Mouse (Mus musculus) heart, embryonic 11.5 days (tissue): Measurements from ENCODE around the gene Ppp1r2. TPM values are rescaled to one million over a fixed set of nuclear protein-coding genes. Genes with fewer than 3 reads are reported as not detected.

Experiments used
- ATAC-seq: fragments of 200-750 bp; cut with Nextera tagmentation; replicated peaks from 2 replicates; pipeline ENCODE4 v1.8.0; 2017; ENCODE audit warnings: moderate library complexity; ENCODE audit not compliant: insufficient number of reproducible peaks, low FRiP score, low TSS enrichment
- H3K27ac ChIP-seq: fragments of 300-500 bp; sonication (generic); 2 replicates; pipeline ENCODE4 v1.5.1; 2014; ENCODE audit warnings: mild to moderate bottlenecking, low read depth, low read length
- H3K27me3 ChIP-seq: fragments of 300-500 bp; sonication (generic); 2 replicates; pipeline ENCODE4 v1.6.1; 2014; ENCODE audit warnings: mild to moderate bottlenecking, low read length, mixed read lengths; ENCODE audit not compliant: control insufficient read depth, insufficient read depth
- H3K36me3 ChIP-seq: fragments of 300-500 bp; sonication (generic); 2 replicates; pipeline ENCODE4 v1.6.1; 2014; ENCODE audit warnings: mild to moderate bottlenecking, low read length, moderate library complexity, mixed read lengths; ENCODE audit not compliant: control insufficient read depth, insufficient read depth
- H3K4me1 ChIP-seq: fragments of 300-500 bp; sonication (generic); 2 replicates; pipeline ENCODE4 v1.6.1; 2014; ENCODE audit warnings: low read length; ENCODE audit not compliant: control insufficient read depth, insufficient read depth
- H3K4me2 ChIP-seq: fragments of 300-500 bp; sonication (generic); 2 replicates; pipeline ENCODE4 v1.6.1; 2014; ENCODE audit warnings: mild to moderate bottlenecking, moderate library complexity
- H3K4me3 ChIP-seq: fragments of 300-500 bp; sonication (generic); 2 replicates; pipeline ENCODE4 v1.5.1; 2014; ENCODE audit warnings: low read depth, low read length
- H3K9ac ChIP-seq: fragments of 300-500 bp; sonication (generic); 2 replicates; pipeline ENCODE4 v1.6.1; 2014; ENCODE audit warnings: mild to moderate bottlenecking, low read depth, low read length, moderate library complexity
- H3K9me3 ChIP-seq: fragments of 300-500 bp; sonication (generic); replicated peaks from 2 replicates; pipeline ENCODE4 v1.6.1; 2016; ENCODE audit warnings: low read length; ENCODE audit not compliant: control insufficient read depth
- WGBS: fragments of 180-500 bp; shearing (Covaris S2); extraction: QIAGEN DNeasy Blood & Tissue Kit; methylation state at CpG from one replicate; pipeline ENCODE4 v1.1.7; 2014; ENCODE audit not compliant: insufficient replicate concordance; 5-methylcytosine and 5-hydroxymethylcytosine counted together
- polyA plus RNA-seq: library from polyadenylated mRNA; unstranded; fragments of >200 nt; fragmentation: Nextera tagmentation; extraction: Ambion mirVana; gene quantifications from 2 replicates; pipeline ENCODE4 v1.2.1, GENCODE M21; 2014

Gene Ppp1r2
- polyA plus RNA-seq, 1 experiment from 2014 or later, result 90.8 TPM

GRCm38 (mm10) chr16:31280176-31280575 is 5.1 kb upstream of the Ppp1r2 start:
- Histone ChIP-seq H3K9ac (no peak overlapping the region), H3K36me3 (no peaks in the 10 kb centered on the region), H3K4me3 (no peak overlapping the region), H3K4me2 (no peak overlapping the region), H3K27ac (no peak overlapping the region), H3K4me1 (0 out of 2 replicates have a peak, but pooled peaks cover 7% of the 10 kb centered on the region), H3K9me3 (no peaks in the 10 kb centered on the region), H3K27me3 (no peaks in the 10 kb centered on the region)
- 85% methylated on average over 4 of the region's 4 CpGs for WGBS
- ATAC-seq, result no peak

GRCm38 (mm10) chr16:31278581-31278980 is 3.5 kb upstream of the Ppp1r2 start:
- H3K4me3 ChIP-seq, result no peak overlapping the region
- no peak overlapping the region for H3K9ac ChIP-seq
- no peak overlapping the region for H3K27ac ChIP-seq
- H3K9me3 ChIP-seq, result no peaks in the 10 kb centered on the region
- no peak for ATAC-seq
- 61% methylated on average over 6 of the region's 6 CpGs for WGBS
- H3K4me1 ChIP-seq, result peaks cover 8% of the 10 kb centered on the region
- no peak overlapping the region for H3K4me2 ChIP-seq
- H3K36me3 ChIP-seq, result no peaks in the 10 kb centered on the region
- no peaks in the 10 kb centered on the region for H3K27me3 ChIP-seq

GRCm38 (mm10) chr16:31278081-31278480 is 3.0 kb upstream of the Ppp1r2 start:
- 67% methylated on average over 2 of the region's 2 CpGs for WGBS
- no peak overlapping the region for H3K4me3 ChIP-seq
- ATAC-seq, result no peak
- H3K9me3 ChIP-seq, result no peaks in the 10 kb centered on the region
- H3K4me2 ChIP-seq, result no peak overlapping the region
- H3K9ac ChIP-seq, result no peak overlapping the region
- H3K27me3 ChIP-seq, result no peaks in the 10 kb centered on the region
- peaks cover 13% of the 10 kb centered on the region for H3K4me1 ChIP-seq
- H3K36me3 ChIP-seq, result no peaks in the 10 kb centered on the region
- H3K27ac ChIP-seq, result no peak overlapping the region

DNA sequence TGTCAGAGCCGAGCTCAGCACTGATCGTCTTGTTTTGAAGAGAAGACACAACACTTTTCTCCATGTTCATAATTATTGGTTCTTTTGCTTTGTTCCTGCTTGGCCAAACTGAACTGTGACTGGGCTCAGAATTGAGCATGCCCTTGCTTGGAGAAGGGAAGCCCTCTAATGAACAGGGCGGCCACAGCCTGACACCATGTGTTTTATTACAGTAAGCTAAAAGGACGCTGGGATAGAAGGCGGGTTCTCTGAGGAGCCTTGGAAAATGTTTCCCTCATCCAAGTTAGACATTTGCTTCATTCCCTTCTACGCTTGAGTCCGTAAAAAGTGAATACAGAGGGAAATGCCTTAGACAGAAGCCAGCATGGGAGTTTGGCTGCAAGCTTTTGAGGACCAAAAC is 1.9 kb upstream of the Ppp1r2 start:
- Histone ChIP-seq H3K27me3 (no peaks in the 10 kb centered on the region), H3K9me3 (no peaks in the 10 kb centered on the region), H3K4me2 (no peak overlapping the region), H3K36me3 (no peaks in the 10 kb centered on the region), H3K4me3 (no peak overlapping the region), H3K27ac (peak overlapping the region; percentile 73), H3K9ac (no peak overlapping the region), H3K4me1 (peaks cover 18% of the 10 kb centered on the region)
- 76% methylated on average over 7 of the region's 7 CpGs for WGBS
- ATAC-seq, result no peak

GRCm38 (mm10) chr16:31276539-31276938 is 1.5 kb upstream of the Ppp1r2 start:
- no peak overlapping the region for H3K4me3 ChIP-seq
- WGBS, result 37% methylated on average over 7 of the region's 7 CpGs
- no peak overlapping the region for H3K4me2 ChIP-seq
- H3K9ac ChIP-seq, result no peak overlapping the region
- no peak for ATAC-seq
- no peaks in the 10 kb centered on the region for H3K27me3 ChIP-seq
- H3K36me3 ChIP-seq, result no peaks in the 10 kb centered on the region
- no peaks in the 10 kb centered on the region for H3K9me3 ChIP-seq
- peaks cover 18% of the 10 kb centered on the region for H3K4me1 ChIP-seq
- H3K27ac ChIP-seq, result peak overlapping the region; percentile 73

- Histone ChIP-seq H3K4me2 (peak overlapping the region; percentile 79), H3K4me3 (peak overlapping the region; percentile 95), H3K27me3 (no peaks in the 10 kb centered on the region), H3K9me3 (no peaks in the 10 kb centered on the region), H3K27ac (peak overlapping the region; percentile 94; the same call in 1 of the 2 replicates), H3K4me1 (peaks cover 18% of the 10 kb centered on the region), H3K9ac (peak overlapping the region; percentile 98), H3K36me3 (no peaks in the 10 kb centered on the region)
- ATAC-seq, result no peak
- WGBS, result 4% methylated on average over 6 of the region's 6 CpGs
These were observed 993 bp downstream of the Ppp1r2 start for GRCm38 (mm10) chr16:31274084-31274483.

DNA sequence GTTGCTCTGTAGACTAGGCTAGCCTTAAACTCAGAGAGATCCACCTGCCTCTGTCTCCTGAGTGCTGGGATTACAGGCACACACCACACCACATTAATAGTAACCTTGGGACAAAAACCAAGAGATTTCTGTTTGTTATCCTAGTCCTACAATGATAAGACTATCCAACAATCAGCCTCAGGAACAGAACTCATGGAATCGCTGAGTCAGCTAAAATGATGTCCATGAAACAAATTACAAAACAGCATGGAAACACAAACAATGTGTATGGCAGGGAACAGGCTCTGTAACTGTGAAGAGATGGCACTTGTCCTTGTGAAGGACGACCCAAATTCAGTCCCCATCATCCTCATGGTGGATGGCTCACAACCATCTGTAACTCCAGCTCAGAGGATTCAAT is 8.4 kb downstream of the Ppp1r2 start:
- no peak for ATAC-seq
- Histone ChIP-seq H3K27ac (no peak overlapping the region), H3K9ac (no peak overlapping the region), H3K36me3 (peaks cover 3% of the 10 kb centered on the region; the same call in 1 of the 2 replicates), H3K4me1 (no peaks in the 10 kb centered on the region), H3K4me2 (no peak overlapping the region), H3K9me3 (no peaks in the 10 kb centered on the region), H3K4me3 (no peak overlapping the region), H3K27me3 (no peaks in the 10 kb centered on the region)
- WGBS, result 86% methylated on average over 2 of the region's 2 CpGs

DNA sequence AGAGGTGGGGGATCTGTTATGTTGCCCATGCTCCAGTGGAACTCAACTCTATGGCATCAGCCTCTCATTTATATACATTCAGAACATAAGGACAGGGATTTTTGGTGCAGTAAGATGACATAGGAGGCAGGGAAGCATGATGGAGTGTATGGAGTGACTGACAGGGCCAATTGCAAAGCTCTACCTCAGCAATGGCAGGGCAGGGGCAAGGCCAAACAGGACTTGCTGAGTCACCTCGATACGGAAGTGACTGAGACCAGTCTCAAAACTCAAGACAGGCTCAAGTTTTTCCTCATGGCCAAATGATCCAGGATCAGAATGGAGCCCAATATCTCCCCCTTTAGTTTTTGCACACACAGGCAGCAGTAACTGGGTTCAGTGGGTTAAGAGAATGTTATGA is 18.9 kb downstream of the Ppp1r2 start:
- no peaks in the 10 kb centered on the region for H3K27me3 ChIP-seq
- no peaks in the 10 kb centered on the region for H3K9me3 ChIP-seq
- no peak for ATAC-seq
- H3K27ac ChIP-seq, result no peak overlapping the region
- no peak overlapping the region for H3K4me3 ChIP-seq
- peaks cover 12% of the 10 kb centered on the region; the same call in 1 of the 2 replicates for H3K36me3 ChIP-seq
- no peak overlapping the region for H3K9ac ChIP-seq
- no peaks in the 10 kb centered on the region for H3K4me1 ChIP-seq
- H3K4me2 ChIP-seq, result no peak overlapping the region
- WGBS, result 96% methylated on average over 2 of the region's 2 CpGs

GRCm38 (mm10) chr16:31255685-31256084 is 19.4 kb downstream of the Ppp1r2 start:
- ATAC-seq, result no peak
- Histone ChIP-seq H3K4me1 (no peaks in the 10 kb centered on the region), H3K4me2 (no peak overlapping the region), H3K27me3 (no peaks in the 10 kb centered on the region), H3K27ac (no peak overlapping the region), H3K4me3 (no peak overlapping the region), H3K9me3 (no peaks in the 10 kb centered on the region), H3K9ac (no peak overlapping the region), H3K36me3 (peaks cover 8% of the 10 kb centered on the region; the same call in 1 of the 2 replicates)
- 88% methylated on average over 3 of the region's 3 CpGs for WGBS
